Mouse (Mus musculus): ENCODE results near the gene Olfr1211. TPM values are rescaled to one million over a fixed set of nuclear protein-coding genes. Genes with fewer than 3 reads are reported as not detected.

The Olfr1211 gene
- polyA plus RNA-seq (2012; fragmentation: generic; extraction: Trizol), result not detected

GRCm38 (mm10) chr2:88938011-88938410 is at the start of gene Olfr1211:
Gene Olfr1211 (minus strand): TSS chr2:88938111.

GRCm38 (mm10) chr2:88980181-88980580 is 42.3 kb upstream of the Olfr1211 start, which contains the start of gene Gm13762:
Gene Gm13762 (minus strand): TSS chr2:88980281.

GRCm38 (mm10) chr2:88953669-88954068 is 15.8 kb upstream of the Olfr1211 start, which contains the start of gene Olfr1212:
Gene Olfr1212 (plus strand): TSS chr2:88953969.

GRCm38 (mm10) chr2:88915057-88915456 is 22.9 kb downstream of the Olfr1211 start, which contains the start of gene Olfr1209:
Gene Olfr1209 (minus strand): TSS chr2:88915157.

GRCm38 (mm10) chr2:88902211-88902610 is 35.7 kb downstream of the Olfr1211 start, which contains the start of gene Olfr1208:
Gene Olfr1208 (minus strand): TSS chr2:88902311.

Other genes starting within 250 kb of the Olfr1211 start
- gene Olfr1195, start 248.9 kb downstream of the Olfr1211 start, polyA plus RNA-seq (2012; fragmentation: generic; extraction: Trizol), result not detected
- not detected for gene Olfr1196, start 233.5 kb downstream of the Olfr1211 start, polyA plus RNA-seq (2012; fragmentation: generic; extraction: Trizol)
- not detected for gene Olfr1197, start 205.7 kb downstream of the Olfr1211 start, polyA plus RNA-seq (2012; fragmentation: generic; extraction: Trizol)
- not detected for gene Olfr1198, start 186.7 kb downstream of the Olfr1211 start, polyA plus RNA-seq (2012; fragmentation: generic; extraction: Trizol)
- not detected for gene Olfr1199, start 177.6 kb downstream of the Olfr1211 start, polyA plus RNA-seq (2012; fragmentation: generic; extraction: Trizol)
- gene Olfr1200, start 167.6 kb downstream of the Olfr1211 start, polyA plus RNA-seq (2012; fragmentation: generic; extraction: Trizol), result not detected
- gene Olfr1201, start 145.1 kb downstream of the Olfr1211 start, polyA plus RNA-seq (2012; fragmentation: generic; extraction: Trizol), result not detected
- gene Olfr1202, start 123.6 kb downstream of the Olfr1211 start, polyA plus RNA-seq (2012; fragmentation: generic; extraction: Trizol), result not detected
- not detected for gene Olfr1205, start 108.4 kb downstream of the Olfr1211 start, polyA plus RNA-seq (2012; fragmentation: generic; extraction: Trizol)
- gene Olfr1204, start 88.8 kb downstream of the Olfr1211 start, polyA plus RNA-seq (2012; fragmentation: generic; extraction: Trizol), result not detected
- not detected for gene Olfr1206, start 74.9 kb downstream of the Olfr1211 start, polyA plus RNA-seq (2012; fragmentation: generic; extraction: Trizol)
- not detected for gene Olfr1208, start 35.8 kb downstream of the Olfr1211 start, polyA plus RNA-seq (2012; fragmentation: generic; extraction: Trizol)
- not detected for gene Olfr1209, start 23.0 kb downstream of the Olfr1211 start, polyA plus RNA-seq (2012; fragmentation: generic; extraction: Trizol)
- gene Olfr1212, start 15.9 kb upstream of the Olfr1211 start, polyA plus RNA-seq (2012; fragmentation: generic; extraction: Trizol), result not detected
- gene Gm13762, start 42.2 kb upstream of the Olfr1211 start, polyA plus RNA-seq (2012; fragmentation: generic; extraction: Trizol), result not detected
- not detected for gene Olfr1214, start 54.5 kb upstream of the Olfr1211 start, polyA plus RNA-seq (2012; fragmentation: generic; extraction: Trizol)
- gene Olfr1215, start 68.9 kb upstream of the Olfr1211 start, polyA plus RNA-seq (2012; fragmentation: generic; extraction: Trizol), result not detected
- not detected for gene Olfr1216, start 80.2 kb upstream of the Olfr1211 start, polyA plus RNA-seq (2012; fragmentation: generic; extraction: Trizol)
- gene Olfr1217, start 94.0 kb upstream of the Olfr1211 start, polyA plus RNA-seq (2012; fragmentation: generic; extraction: Trizol), result not detected
- not detected for gene Olfr1218, start 123.1 kb upstream of the Olfr1211 start, polyA plus RNA-seq (2012; fragmentation: generic; extraction: Trizol)
- not detected for gene Olfr1219, start 145.4 kb upstream of the Olfr1211 start, polyA plus RNA-seq (2012; fragmentation: generic; extraction: Trizol)
- gene Olfr1220, start 168.7 kb upstream of the Olfr1211 start, polyA plus RNA-seq (2012; fragmentation: generic; extraction: Trizol), result not detected
- not detected for gene Olfr1221, start 179.2 kb upstream of the Olfr1211 start, polyA plus RNA-seq (2012; fragmentation: generic; extraction: Trizol)
- gene Olfr1222, start 194.9 kb upstream of the Olfr1211 start, polyA plus RNA-seq (2012; fragmentation: generic; extraction: Trizol), result not detected
- not detected for gene Olfr1223, start 213.4 kb upstream of the Olfr1211 start, polyA plus RNA-seq (2012; fragmentation: generic; extraction: Trizol)
- gene Olfr1224-ps1, start 226.0 kb upstream of the Olfr1211 start, polyA plus RNA-seq (2012; fragmentation: generic; extraction: Trizol), result not detected
- gene Olfr1225, start 236.6 kb upstream of the Olfr1211 start, polyA plus RNA-seq (2012; fragmentation: generic; extraction: Trizol), result not detected